Mouse (Mus musculus) liver, embryonic 11.5 days (tissue): ENCODE measurements at regions not wholly inside any gene's neighbourhood (a gene's known extent, or its start where the extent isn't known, plus 50 kb on each side); places are given as distances from the start of the nearest gene placed in this dataset.

Source experiments
- ATAC-seq: fragments of 200-750 bp; cut with Nextera tagmentation; replicated peaks from 2 replicates; pipeline ENCODE4 v1.8.0; 2017; ENCODE audit warnings: moderate number of reproducible peaks, mild to moderate bottlenecking, moderate TSS enrichment, moderate library complexity; ENCODE audit not compliant: low FRiP score
- DNase-seq: peaks from one replicate; pipeline ENCODE4 v3.0.0-alpha.2; 2017; ENCODE audit warnings: low spot score
- H3K27ac ChIP-seq: fragments of 300-500 bp; sonication (generic); 2 replicates; pipeline ENCODE4 v1.5.1; 2014; ENCODE audit warnings: mild to moderate bottlenecking, low read depth, low read length, control low read depth
- H3K27me3 ChIP-seq: fragments of 300-500 bp; sonication (generic); replicated peaks from 2 replicates; pipeline ENCODE4 v1.6.1; 2014; ENCODE audit warnings: low read length, mixed read lengths; ENCODE audit not compliant: control insufficient read depth, insufficient read depth
- H3K36me3 ChIP-seq: fragments of 300-500 bp; sonication (generic); 2 replicates; pipeline ENCODE4 v1.6.1; 2014; ENCODE audit warnings: mild to moderate bottlenecking, low read length, moderate library complexity, mixed read lengths; ENCODE audit not compliant: control insufficient read depth, insufficient read depth
- H3K4me1 ChIP-seq: fragments of 300-500 bp; sonication (generic); replicated peaks from 2 replicates; pipeline ENCODE4 v1.6.1; 2014; ENCODE audit warnings: low read length, mixed read lengths; ENCODE audit not compliant: control insufficient read depth, insufficient read depth
- H3K4me2 ChIP-seq: fragments of 300-500 bp; sonication (generic); 2 replicates; pipeline ENCODE4 v1.6.1; 2014; ENCODE audit warnings: mild to moderate bottlenecking, control low read depth, moderate library complexity
- H3K4me3 ChIP-seq: fragments of 300-500 bp; sonication (generic); 2 replicates; pipeline ENCODE4 v1.5.1; 2014; ENCODE audit warnings: low read depth, low read length, control low read depth
- H3K9ac ChIP-seq: fragments of 300-500 bp; sonication (generic); 2 replicates; pipeline ENCODE4 v1.6.1; 2014; ENCODE audit warnings: low read depth, low read length, control low read depth
- H3K9me3 ChIP-seq: fragments of 300-500 bp; sonication (generic); 2 replicates; pipeline ENCODE4 v1.6.1; 2016; ENCODE audit warnings: low read length, inconsistent platforms, mixed read lengths; ENCODE audit not compliant: control insufficient read depth
- WGBS: fragments of 180-500 bp; shearing (Covaris S2); extraction: QIAGEN DNeasy Blood & Tissue Kit; methylation state at CpG from one replicate; pipeline ENCODE4 v1.1.7; 2014; 5-methylcytosine and 5-hydroxymethylcytosine counted together

- no peak overlapping the region for H3K4me3 ChIP-seq
- no peaks in the 10 kb centered on the region for H3K36me3 ChIP-seq
- ATAC-seq (no peak), DNase-seq (no peak)
- H3K4me2 ChIP-seq: no peak overlapping the region
- H3K27me3 ChIP-seq: no peaks in the 10 kb centered on the region
- no peaks in the 10 kb centered on the region for H3K9me3 ChIP-seq
- WGBS: 85% methylated on average over 6 of the region's 6 CpGs
- H3K9ac ChIP-seq: no peak overlapping the region
- no peak overlapping the region for H3K27ac ChIP-seq
- no peaks in the 10 kb centered on the region for H3K4me1 ChIP-seq
These were observed 250.3 kb upstream of the Gm11146 start for GRCm38 (mm10) chr16:77852066-77852781.

GRCm38 (mm10) chr16:77851206-77852065 is 249.5 kb upstream of the Gm11146 start:
- DNase-seq: no peak
- Histone ChIP-seq H3K4me3 (no peak overlapping the region), H3K9ac (no peak overlapping the region), H3K27ac (no peak overlapping the region), H3K9me3 (no peaks in the 10 kb centered on the region), H3K36me3 (no peaks in the 10 kb centered on the region), H3K4me1 (no peaks in the 10 kb centered on the region), H3K27me3 (no peaks in the 10 kb centered on the region), H3K4me2 (no peak overlapping the region)
- 79% methylated on average over 13 of the region's 13 CpGs for WGBS
- ATAC-seq: no peak

GRCm38 (mm10) chr16:77835767-77836166 is 233.9 kb upstream of the Gm11146 start:
- Histone ChIP-seq H3K4me1 (no peaks in the 10 kb centered on the region), H3K27ac (no peak overlapping the region), H3K4me3 (no peak overlapping the region), H3K4me2 (no peak overlapping the region), H3K9ac (no peak overlapping the region), H3K27me3 (no peaks in the 10 kb centered on the region), H3K36me3 (no peaks in the 10 kb centered on the region), H3K9me3 (no peaks in the 10 kb centered on the region)
- 72% methylated on average over 2 of the region's 2 CpGs for WGBS
- ATAC-seq (no peak), DNase-seq (no peak)

GRCm38 (mm10) chr16:77827322-77828117 is 225.6 kb upstream of the Gm11146 start:
- 55% methylated on average over 4 of the region's 4 CpGs for WGBS

GRCm38 (mm10) chr16:77799709-77800108 is 197.8 kb upstream of the Gm11146 start:
- ATAC-seq (no peak), DNase-seq (no peak)
- H3K9ac ChIP-seq: no peak overlapping the region
- no peaks in the 10 kb centered on the region for H3K27me3 ChIP-seq
- no peaks in the 10 kb centered on the region for H3K36me3 ChIP-seq
- no peak overlapping the region for H3K27ac ChIP-seq
- H3K4me3 ChIP-seq: no peak overlapping the region
- 70% methylated on average over 5 of the region's 5 CpGs for WGBS
- H3K9me3 ChIP-seq: no peaks in the 10 kb centered on the region; the same call in 1 of the 2 replicates
- H3K4me2 ChIP-seq: no peak overlapping the region
- no peaks in the 10 kb centered on the region for H3K4me1 ChIP-seq

More at GRCm38 (mm10) chr16:77827322-77828117, 225.6 kb upstream of the Gm11146 start:
- Histone ChIP-seq H3K4me1 (no peaks in the 10 kb centered on the region), H3K9me3 (no peaks in the 10 kb centered on the region), H3K27me3 (no peaks in the 10 kb centered on the region), H3K36me3 (no peaks in the 10 kb centered on the region), H3K27ac (no peak overlapping the region), H3K4me3 (no peak overlapping the region), H3K4me2 (no peak overlapping the region), H3K9ac (no peak overlapping the region)
- no peak for ATAC-seq
- no peak for DNase-seq

GRCm38 (mm10) chr16:77796926-77797325 is 195.0 kb upstream of the Gm11146 start:
- H3K4me1 ChIP-seq: no peaks in the 10 kb centered on the region
- H3K36me3 ChIP-seq: no peaks in the 10 kb centered on the region
- H3K27ac ChIP-seq: no peak overlapping the region
- no peak overlapping the region for H3K9ac ChIP-seq
- 74% methylated on average over 4 of the region's 4 CpGs for WGBS
- no peak overlapping the region for H3K4me3 ChIP-seq
- no peak overlapping the region for H3K4me2 ChIP-seq
- H3K27me3 ChIP-seq: no peaks in the 10 kb centered on the region
- no peaks in the 10 kb centered on the region for H3K9me3 ChIP-seq
- ATAC-seq (no peak), DNase-seq (no peak)

GRCm38 (mm10) chr16:77789652-77790051 is 187.8 kb upstream of the Gm11146 start:
- ATAC-seq (no peak), DNase-seq (no peak)
- Histone ChIP-seq H3K4me2 (no peak overlapping the region), H3K4me3 (no peak overlapping the region), H3K9ac (no peak overlapping the region), H3K27me3 (no peaks in the 10 kb centered on the region), H3K4me1 (no peaks in the 10 kb centered on the region), H3K36me3 (no peaks in the 10 kb centered on the region), H3K9me3 (no peaks in the 10 kb centered on the region), H3K27ac (no peak overlapping the region)
- 78% methylated on average over 5 of the region's 5 CpGs for WGBS

GRCm38 (mm10) chr16:77789206-77789605 is 187.3 kb upstream of the Gm11146 start:
- no peaks in the 10 kb centered on the region for H3K9me3 ChIP-seq
- WGBS: 82% methylated on average over 2 of the region's 2 CpGs
- H3K4me3 ChIP-seq: no peak overlapping the region
- H3K4me1 ChIP-seq: no peaks in the 10 kb centered on the region
- no peaks in the 10 kb centered on the region for H3K36me3 ChIP-seq
- no peak overlapping the region for H3K4me2 ChIP-seq
- H3K27ac ChIP-seq: no peak overlapping the region
- no peak overlapping the region for H3K9ac ChIP-seq
- DNase-seq (no peak), ATAC-seq (no peak)
- H3K27me3 ChIP-seq: no peaks in the 10 kb centered on the region
